Mouse (Mus musculus) CH12.LX (cell line): ENCODE data around the gene Bmf. TPM values are rescaled to one million over a fixed set of nuclear protein-coding genes. Genes with fewer than 3 reads are reported as not detected.

Source experiments
- DNase-seq: peaks from one replicate; pipeline ENCODE4 v3.0.0-alpha.2; 2013; ENCODE audit errors: extremely low read depth
- H3K27ac ChIP-seq: 2 replicates; pipeline ENCODE4 v1.5.1; 2012; ENCODE audit warnings: low read depth, mild to moderate bottlenecking, control low read depth, moderate library complexity; ENCODE audit not compliant: insufficient read depth
- H3K27me3 ChIP-seq: replicated peaks from 2 replicates; pipeline ENCODE3; 2012; ENCODE audit warnings: inconsistent platforms
- H3K36me3 ChIP-seq, 2 experiments: replicated peaks in 1 of 2; 2 replicates each; pipeline versions ENCODE3 to v1.6.1; 2012; ENCODE audit warnings: inconsistent platforms in 1 of 2, low read length in 1 of 2, mild to moderate bottlenecking in 1 of 2, mixed read lengths in 1 of 2, moderate library complexity in 1 of 2; ENCODE audit not compliant: control insufficient read depth in 1 of 2, insufficient read depth in 1 of 2
- H3K4me1 ChIP-seq, 2 experiments: 2 replicates each; pipeline ENCODE4 v1.6.1; 2012; ENCODE audit warnings: inconsistent platforms in 1 of 2, moderate library complexity in 1 of 2; ENCODE audit not compliant: insufficient read depth in 2 of 2, control insufficient read depth in 1 of 2
- H3K4me2 ChIP-seq: 2 replicates; pipeline ENCODE4 v1.6.1; 2012; ENCODE audit warnings: low read depth, mild to moderate bottlenecking, control low read depth; ENCODE audit not compliant: poor library complexity, insufficient read depth, severe bottlenecking
- H3K4me3 ChIP-seq, 3 experiments: fragments of 150-350 bp in 1 of 3; sonication (generic) in 1 of 3; replicated peaks in 1 of 3; 2 replicates each; pipeline versions ENCODE3 to v1.5.1; 2011 to 2012; ENCODE audit warnings: low read depth in 2 of 3, low read length in 2 of 3, mild to moderate bottlenecking in 2 of 3, moderate library complexity in 2 of 3, control low read depth in 1 of 3, improper control_type of control experiment in 1 of 3, inconsistent platforms in 1 of 3, mixed read lengths in 1 of 3; ENCODE audit not compliant: poor library complexity in 1 of 3
- H3K79me2 ChIP-seq: replicated peaks from 2 replicates; pipeline ENCODE4 v1.6.1; 2012; ENCODE audit warnings: mild to moderate bottlenecking, moderate library complexity; ENCODE audit not compliant: control insufficient read depth, poor library complexity, insufficient read depth, severe bottlenecking; ENCODE audit errors: extremely low read depth
- H3K9ac ChIP-seq: 2 replicates; pipeline ENCODE4 v1.6.1; 2012; ENCODE audit warnings: low read depth, mild to moderate bottlenecking, control low read depth, moderate library complexity; ENCODE audit not compliant: insufficient read depth
- H3K9me3 ChIP-seq: replicated peaks from 2 replicates; pipeline ENCODE3; 2012; ENCODE audit warnings: low read length, inconsistent platforms, mixed read lengths
- BHLHE40 ChIP-seq: IDR thresholded peaks from 2 replicates; pipeline ENCODE4 v1.6.1; 2011; ENCODE audit warnings: mild to moderate bottlenecking, low read depth, low read length, improper control_type of control experiment
- CHD1 ChIP-seq: IDR thresholded peaks from 2 replicates; pipeline ENCODE4 v1.6.1; 2012; ENCODE audit warnings: low read depth, low read length, improper control_type of control experiment, inconsistent platforms
- CTCF ChIP-seq, 2 experiments: IDR thresholded peaks in 1 of 2; conservative IDR thresholded peaks in 1 of 2; 2 replicates each; pipeline ENCODE4 v1.5.1; 2011 to 2012; ENCODE audit warnings: low read depth in 2 of 2, low read length in 2 of 2, improper control_type of control experiment in 1 of 2, inconsistent platforms in 1 of 2, mild to moderate bottlenecking in 1 of 2, moderate library complexity in 1 of 2
- ELF1 ChIP-seq: IDR thresholded peaks from 2 replicates; pipeline ENCODE4 v1.6.1; 2014; ENCODE audit warnings: low read depth, mild to moderate bottlenecking, inconsistent platforms, low read length, improper control_type of control experiment
- EP300 ChIP-seq: IDR thresholded peaks from 2 replicates; pipeline ENCODE4 v1.6.1; 2011; ENCODE audit warnings: low read length, improper control_type of control experiment
- ETS1 ChIP-seq: conservative IDR thresholded peaks from 2 replicates; pipeline ENCODE4 v1.6.1; 2012; ENCODE audit warnings: low read depth, mild to moderate bottlenecking, inconsistent platforms, low read length, improper control_type of control experiment, moderate library complexity
- HCFC1 ChIP-seq: IDR thresholded peaks from 2 replicates; pipeline ENCODE4 v1.6.1; 2012; ENCODE audit warnings: low read depth, mild to moderate bottlenecking, inconsistent platforms, low read length, improper control_type of control experiment
- MAX ChIP-seq: IDR thresholded peaks from 2 replicates; pipeline ENCODE4 v1.6.1; 2011; ENCODE audit warnings: low read length, improper control_type of control experiment
- MAZ ChIP-seq: IDR thresholded peaks from 2 replicates; pipeline ENCODE4 v1.6.1; 2012; ENCODE audit warnings: low read depth, mild to moderate bottlenecking, inconsistent platforms, low read length, improper control_type of control experiment, moderate library complexity
- MEF2A ChIP-seq: IDR thresholded peaks from 2 replicates; pipeline ENCODE4 v1.6.1; 2014; ENCODE audit warnings: low read depth, mild to moderate bottlenecking, inconsistent platforms, low read length, improper control_type of control experiment, borderline replicate concordance
- MXI1 ChIP-seq: IDR thresholded peaks from 2 replicates; pipeline ENCODE4 v1.6.1; 2011; ENCODE audit warnings: mild to moderate bottlenecking, low read depth, low read length, improper control_type of control experiment
- NRF1 ChIP-seq: IDR thresholded peaks from 2 replicates; pipeline ENCODE4 v1.6.1; 2014; ENCODE audit warnings: low read depth, mild to moderate bottlenecking, inconsistent platforms, low read length, improper control_type of control experiment, moderate library complexity
- POLR2A ChIP-seq: IDR thresholded peaks from 2 replicates; pipeline ENCODE4 v1.6.1; 2011; ENCODE audit warnings: low read depth, mild to moderate bottlenecking, improper control_type of control experiment, low read length
- POLR2AphosphoS2 ChIP-seq: IDR thresholded peaks from 2 replicates; pipeline ENCODE4 v1.6.1; 2011; ENCODE audit warnings: low read depth, low read length, improper control_type of control experiment
- RAD21 ChIP-seq: IDR thresholded peaks from 2 replicates; pipeline ENCODE4 v1.6.1; 2011; ENCODE audit warnings: low read depth, mild to moderate bottlenecking, low read length, improper control_type of control experiment, moderate library complexity
- RCOR1 ChIP-seq: conservative IDR thresholded peaks from 2 replicates; pipeline ENCODE4 v1.6.1; 2012; ENCODE audit warnings: low read depth, mild to moderate bottlenecking, inconsistent platforms, low read length, improper control_type of control experiment
- TBP ChIP-seq: conservative IDR thresholded peaks from 2 replicates; pipeline ENCODE4 v1.6.1; 2011; ENCODE audit warnings: low read depth, low read length, improper control_type of control experiment
- USF1 ChIP-seq: IDR thresholded peaks from 2 replicates; pipeline ENCODE4 v1.6.1; 2014; ENCODE audit warnings: low read depth, mild to moderate bottlenecking, inconsistent platforms, low read length, improper control_type of control experiment
- ZKSCAN1 ChIP-seq: IDR thresholded peaks from 2 replicates; pipeline ENCODE4 v1.6.1; 2012; ENCODE audit warnings: low read depth, inconsistent platforms, low read length, improper control_type of control experiment, borderline replicate concordance
- dilution Hi-C: fragments of 300-500 bp; cut with MboI; formaldehyde crosslinking; loops from 2 replicates; pipeline ENCODE4 v1.14.3; 2020; ENCODE audit warnings: low sequenced_read_pairs; ENCODE audit not compliant: extremely low pct_unique_long_range_greater_than_20kb, extremely low pct_ligation_motif_present
- in situ Hi-C: fragments of 300-500 bp; cut with MboI; formaldehyde crosslinking; loops from 3 replicates; pipeline ENCODE4 v1.14.3; 2019; ENCODE audit warnings: low sequenced_read_pairs, low pct_ligation_motif_present, low pct_unique_long_range_greater_than_20kb, mixed read lengths
- polyA plus RNA-seq: library from polyadenylated mRNA; unstranded; fragments of >175 nt; gene quantifications from 2 replicates; pipeline ENCODE4 v1.2.1, GENCODE M21; 2012; ENCODE audit warnings: low read depth; ENCODE audit not compliant: insufficient read length
- total RNA-seq, 2 experiments: library from RNA; depleted of rRNA; stranded (reverse); fragments of 300-350 nt in 1 of 2; fragments of >200 nt in 1 of 2; gene quantifications; 2 replicates each; pipeline ENCODE4 v1.2.3; 2012 to 2014

The Bmf gene
- total and polyA plus RNA-seq, 3 experiments = 1.4 to 5.6 (median 2.6) TPM

- TF ChIP-seq MEF2A = 0 out of 2 replicates have a peak, but pooled peaks have one; percentile 14
- TF ChIP-seq RCOR1 = no peak
- no peak for TF ChIP-seq HCFC1
- TF ChIP-seq TBP = no peak
- no peak for TF ChIP-seq POLR2A
Observed at GRCm38 (mm10) chr2:118529466-118530181, 19.9 kb downstream of the Bmf start (continued).

GRCm38 (mm10) chr2:118526545-118526944 lies 22.9 kb downstream of the Bmf start:
- H3K27me3 ChIP-seq = no peaks in the 10 kb centered on the region
- H3K9me3 ChIP-seq = no peaks in the 10 kb centered on the region
- in situ Hi-C loops = no loop called here
- no peak overlapping the region for H3K9ac ChIP-seq
- H3K79me2 ChIP-seq = no peaks in the 10 kb centered on the region
- peaks cover 18 to 43% of the 10 kb centered on the region in 2 experiments for H3K4me1 ChIP-seq
- dilution Hi-C loops = no loop called here
- no peaks in the 10 kb centered on the region for H3K36me3 ChIP-seq
- 0 out of 2 replicates have a peak, but pooled peaks have one; percentile 25 for TF ChIP-seq ELF1
- no peak for TF ChIP-seq MEF2A
- no peak for TF ChIP-seq MAZ
- TF ChIP-seq BHLHE40 = peak; percentile 76
- no peak for TF ChIP-seq ETS1
- TF ChIP-seq EP300 = no peak
- no peak for TF ChIP-seq ZKSCAN1
- TF ChIP-seq, all 38 proteins: peak for 2
- Histone ChIP-seq H3K4me2 (no peak overlapping the region), H3K27ac (no peak overlapping the region), H3K4me3 (no peak overlapping the region)
- DNase-seq = no peak

- no peak overlapping the region for H3K4me3 ChIP-seq
- TF ChIP-seq POLR2AphosphoS2 = no peak
- no peak for TF ChIP-seq ELF1
- no peak for TF ChIP-seq MAX
- TF ChIP-seq CHD1 = no peak
- TF ChIP-seq CTCF (conservative IDR thresholded peaks at IDR 0.05 in 1 of 2, IDR thresholded peaks at IDR 0.05 in 1 of 2; ENCODE audit: low read depth in 2 of 2, low read length in 2 of 2) = no peak
- TF ChIP-seq RAD21 = no peak
- TF ChIP-seq BHLHE40 = no peak
- no peak for TF ChIP-seq ETS1
- no peak for TF ChIP-seq USF1
- no peak for TF ChIP-seq TBP
- TF ChIP-seq NRF1 = no peak
- no peak for TF ChIP-seq MXI1
- no peak overlapping the region for H3K9ac ChIP-seq
- H3K27ac ChIP-seq = no peak overlapping the region
- H3K4me2 ChIP-seq = no peak overlapping the region
- H3K27me3 ChIP-seq = no peaks in the 10 kb centered on the region
- dilution Hi-C loops (no loop called here), in situ Hi-C loops (no loop called here)
- no peak for DNase-seq
- peaks cover 4% of the 10 kb centered on the region for H3K9me3 ChIP-seq
- no peaks in the 10 kb centered on the region for H3K36me3 ChIP-seq
- H3K4me1 ChIP-seq = peaks cover 17 to 45% of the 10 kb centered on the region in 2 experiments
- no peaks in the 10 kb centered on the region for H3K79me2 ChIP-seq
Observed at GRCm38 (mm10) chr2:118524811-118525210, 24.7 kb downstream of the Bmf start.
